Mouse (Mus musculus): ENCODE results near the gene Sc5d. TPM values are rescaled to one million over a fixed set of nuclear protein-coding genes. Genes with fewer than 3 reads are reported as not detected.

Sc5d gene
- polyA plus RNA-seq, 1 experiment from 2014 or later = 45.5 TPM

DNA sequence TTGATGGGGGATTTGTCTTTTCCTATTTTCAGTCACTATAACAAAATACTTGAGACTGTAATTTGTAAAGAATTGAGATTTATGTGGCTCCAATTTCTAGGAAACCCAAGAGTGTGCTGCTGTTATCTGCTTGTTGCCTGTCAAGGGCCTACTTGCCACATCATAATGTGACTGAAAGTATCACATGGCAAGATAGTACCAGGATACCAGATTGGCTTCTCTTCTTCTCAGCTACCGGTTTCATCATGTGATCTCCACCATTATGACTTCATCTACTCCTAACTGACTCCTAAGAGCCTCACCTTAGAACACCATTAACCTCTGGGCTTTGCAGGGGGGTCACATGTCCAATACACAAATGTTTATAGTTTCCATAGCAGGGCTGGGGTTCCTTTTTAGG lies 49.9 kb downstream of the Sc5d start:
- Histone ChIP-seq H3K27ac (ENCODE audit: low read depth, low read length) (no peak overlapping the region), H3K27me3 (ENCODE audit: control insufficient read depth, insufficient read depth, low read length) (no peaks in the 10 kb centered on the region), H3K36me3 (ENCODE audit: control insufficient read depth, insufficient read depth, low read length) (no peaks in the 10 kb centered on the region), H3K4me2 (no peak overlapping the region), H3K9ac (ENCODE audit: low read depth, low read length) (no peak overlapping the region), H3K4me1 (ENCODE audit: control insufficient read depth, insufficient read depth, low read length) (no peaks in the 10 kb centered on the region), H3K4me3 (ENCODE audit: low read depth, low read length) (no peak overlapping the region), H3K9me3 (replicated peaks; ENCODE audit: control insufficient read depth, low read length) (no peaks in the 10 kb centered on the region)
- ATAC-seq (replicated peaks; ENCODE audit: insufficient number of reproducible peaks, low FRiP score, low TSS enrichment) = no peak
- 50% methylated on average over 1 of the region's 1 CpGs for WGBS (ENCODE audit: insufficient replicate concordance)

DNA sequence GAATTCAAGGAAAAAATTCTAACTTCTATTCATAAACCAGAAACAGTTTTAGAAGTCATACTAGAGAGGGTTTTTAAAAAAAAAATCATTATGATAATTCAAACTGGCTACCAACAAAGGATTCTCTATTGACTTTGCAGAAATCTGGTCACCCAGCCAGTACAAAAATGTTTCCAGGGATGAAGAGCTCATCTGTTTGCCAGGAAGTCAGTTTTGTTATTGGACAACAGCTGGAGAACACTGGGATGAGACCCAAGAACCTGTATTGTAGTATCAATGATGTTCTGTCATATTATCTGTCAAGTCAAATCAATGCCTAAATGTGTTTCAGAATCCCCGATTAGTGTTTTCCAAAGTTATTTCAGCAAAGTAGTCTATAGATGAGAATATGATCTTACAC lies 50.9 kb downstream of the Sc5d start:
- Histone ChIP-seq H3K9me3 (replicated peaks; ENCODE audit: control insufficient read depth, low read length) (no peaks in the 10 kb centered on the region), H3K36me3 (ENCODE audit: control insufficient read depth, insufficient read depth, low read length) (no peaks in the 10 kb centered on the region), H3K27me3 (ENCODE audit: control insufficient read depth, insufficient read depth, low read length) (no peaks in the 10 kb centered on the region), H3K4me1 (ENCODE audit: control insufficient read depth, insufficient read depth, low read length) (no peaks in the 10 kb centered on the region), H3K4me3 (ENCODE audit: low read depth, low read length) (no peak overlapping the region), H3K9ac (ENCODE audit: low read depth, low read length) (no peak overlapping the region), H3K27ac (ENCODE audit: low read depth, low read length) (no peak overlapping the region), H3K4me2 (no peak overlapping the region)
- WGBS (ENCODE audit: insufficient replicate concordance) = 74% methylated on average over 1 of the region's 1 CpGs
- ATAC-seq (replicated peaks; ENCODE audit: insufficient number of reproducible peaks, low FRiP score, low TSS enrichment) = no peak

DNA sequence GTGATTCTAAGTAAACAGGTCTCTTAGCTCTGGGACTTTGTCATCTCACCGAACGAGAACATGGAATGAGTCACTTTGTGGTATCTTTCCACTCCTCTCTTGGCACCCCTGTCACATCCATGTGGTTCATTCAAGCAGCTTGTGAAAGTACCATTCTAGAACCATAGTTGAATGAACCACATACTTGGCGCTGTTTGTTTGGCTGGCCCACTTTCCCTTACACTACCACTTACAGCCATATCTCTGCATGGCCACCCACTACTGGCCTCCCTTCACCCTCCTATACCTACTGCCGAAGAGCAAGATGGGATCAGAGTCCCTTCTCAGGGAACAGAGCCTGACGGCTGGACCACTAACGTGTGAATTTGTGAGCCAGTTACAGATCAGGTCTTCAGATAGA lies 54.4 kb downstream of the Sc5d start:
- no peaks in the 10 kb centered on the region for H3K4me1 ChIP-seq (ENCODE audit: control insufficient read depth, insufficient read depth, low read length)
- H3K4me3 ChIP-seq (ENCODE audit: low read depth, low read length) = no peak overlapping the region
- H3K4me2 ChIP-seq = no peak overlapping the region
- no peaks in the 10 kb centered on the region for H3K9me3 ChIP-seq (replicated peaks; ENCODE audit: control insufficient read depth, low read length)
- ATAC-seq (replicated peaks; ENCODE audit: insufficient number of reproducible peaks, low FRiP score, low TSS enrichment) = no peak
- no peak overlapping the region for H3K27ac ChIP-seq (ENCODE audit: low read depth, low read length)
- H3K9ac ChIP-seq (ENCODE audit: low read depth, low read length) = no peak overlapping the region
- no peaks in the 10 kb centered on the region for H3K27me3 ChIP-seq (ENCODE audit: control insufficient read depth, insufficient read depth, low read length)
- H3K36me3 ChIP-seq (ENCODE audit: control insufficient read depth, insufficient read depth, low read length) = no peaks in the 10 kb centered on the region
- 69% methylated on average over 6 of the region's 6 CpGs for WGBS (ENCODE audit: insufficient replicate concordance)

DNA sequence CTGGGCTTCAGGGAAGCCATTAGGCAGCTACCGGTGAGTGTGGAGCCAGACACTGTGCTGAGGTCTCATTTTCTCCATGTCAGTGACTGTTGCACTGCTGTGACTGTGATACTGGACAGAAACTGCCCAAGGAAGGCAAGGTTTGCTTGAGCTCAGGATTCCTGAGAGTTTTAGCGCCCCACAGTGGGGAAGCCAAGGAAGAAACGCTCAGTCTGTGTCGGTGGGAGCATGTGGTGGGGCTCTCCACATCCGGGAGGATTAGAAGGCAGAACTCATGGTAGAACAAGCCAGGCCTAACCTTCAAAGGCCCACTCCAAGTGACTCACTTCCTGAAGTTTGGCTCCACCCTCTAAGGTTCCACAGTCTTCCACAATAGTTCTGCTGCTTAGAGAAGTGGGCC lies 55.6 kb downstream of the Sc5d start:
- no peak overlapping the region for H3K27ac ChIP-seq (ENCODE audit: low read depth, low read length)
- no peaks in the 10 kb centered on the region for H3K9me3 ChIP-seq (replicated peaks; ENCODE audit: control insufficient read depth, low read length)
- no peak overlapping the region for H3K4me3 ChIP-seq (ENCODE audit: low read depth, low read length)
- H3K27me3 ChIP-seq (ENCODE audit: control insufficient read depth, insufficient read depth, low read length) = no peaks in the 10 kb centered on the region; the same call in 1 of the 2 replicates
- no peak overlapping the region for H3K9ac ChIP-seq (ENCODE audit: low read depth, low read length)
- 27% methylated on average over 5 of the region's 5 CpGs for WGBS (ENCODE audit: insufficient replicate concordance)
- H3K36me3 ChIP-seq (ENCODE audit: control insufficient read depth, insufficient read depth, low read length) = no peaks in the 10 kb centered on the region
- H3K4me2 ChIP-seq = no peak overlapping the region
- H3K4me1 ChIP-seq (ENCODE audit: control insufficient read depth, insufficient read depth, low read length) = no peaks in the 10 kb centered on the region
- ATAC-seq (replicated peaks; ENCODE audit: insufficient number of reproducible peaks, low FRiP score, low TSS enrichment) = no peak

DNA sequence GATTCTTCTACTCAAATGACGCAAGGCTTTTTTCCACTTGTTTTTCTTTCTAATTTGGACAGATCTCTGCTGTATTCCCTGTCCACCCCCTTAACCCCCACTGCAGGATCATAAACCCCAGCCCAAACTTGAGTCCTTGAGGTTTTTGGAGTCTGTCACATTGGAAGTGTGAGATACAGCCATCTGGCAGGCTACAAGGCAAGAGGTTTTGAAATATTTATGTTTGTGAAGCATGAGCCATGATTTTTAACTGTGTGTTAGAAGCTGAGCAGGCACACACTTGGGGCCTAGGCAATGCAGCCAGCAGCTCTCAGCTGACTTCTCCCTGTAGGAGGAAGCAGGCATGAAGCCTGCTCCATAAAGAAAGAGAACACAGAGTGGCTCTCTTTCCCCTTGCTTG lies 57.3 kb downstream of the Sc5d start:
- Histone ChIP-seq H3K9ac (ENCODE audit: low read depth, low read length) (no peak overlapping the region), H3K4me1 (ENCODE audit: control insufficient read depth, insufficient read depth, low read length) (no peaks in the 10 kb centered on the region), H3K36me3 (ENCODE audit: control insufficient read depth, insufficient read depth, low read length) (no peaks in the 10 kb centered on the region), H3K4me2 (no peak overlapping the region), H3K4me3 (ENCODE audit: low read depth, low read length) (no peak overlapping the region), H3K27me3 (ENCODE audit: control insufficient read depth, insufficient read depth, low read length) (no peaks in the 10 kb centered on the region; the same call in 1 of the 2 replicates), H3K9me3 (replicated peaks; ENCODE audit: control insufficient read depth, low read length) (no peaks in the 10 kb centered on the region), H3K27ac (ENCODE audit: low read depth, low read length) (no peak overlapping the region)
- ATAC-seq (replicated peaks; ENCODE audit: insufficient number of reproducible peaks, low FRiP score, low TSS enrichment) = no peak
- whole genome bisulfite sequencing (ENCODE audit: insufficient replicate concordance) = 78% methylated on average over 1 of the region's 1 CpGs

DNA sequence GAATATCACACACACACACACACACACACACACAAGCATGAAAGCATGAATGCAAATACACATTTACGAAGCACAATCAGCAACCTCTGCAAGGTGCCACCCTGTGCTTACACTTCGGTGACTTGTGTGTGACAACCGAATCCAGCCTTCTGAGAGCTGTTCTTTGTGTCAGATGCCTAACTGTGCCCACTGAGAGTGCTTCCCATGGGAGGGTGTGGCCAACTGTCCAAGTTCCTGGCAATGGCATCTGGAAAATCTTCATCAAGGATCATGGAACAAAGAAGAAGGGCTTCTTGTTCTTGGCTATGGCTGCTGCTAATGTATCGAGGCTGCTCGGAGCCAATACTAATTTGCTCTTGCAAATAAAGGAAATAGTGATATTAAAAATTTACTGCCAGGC lies 61.8 kb downstream of the Sc5d start:
- no peak overlapping the region for H3K4me3 ChIP-seq (ENCODE audit: low read depth, low read length)
- no peak overlapping the region for H3K27ac ChIP-seq (ENCODE audit: low read depth, low read length)
- WGBS (ENCODE audit: insufficient replicate concordance) = 88% methylated on average over 5 of the region's 5 CpGs
- H3K9me3 ChIP-seq (replicated peaks; ENCODE audit: control insufficient read depth, low read length) = no peaks in the 10 kb centered on the region
- H3K27me3 ChIP-seq (ENCODE audit: control insufficient read depth, insufficient read depth, low read length) = no peaks in the 10 kb centered on the region; the same call in 1 of the 2 replicates
- H3K9ac ChIP-seq (ENCODE audit: low read depth, low read length) = no peak overlapping the region
- no peaks in the 10 kb centered on the region for H3K4me1 ChIP-seq (ENCODE audit: control insufficient read depth, insufficient read depth, low read length)
- no peak overlapping the region for H3K4me2 ChIP-seq
- no peaks in the 10 kb centered on the region for H3K36me3 ChIP-seq (ENCODE audit: control insufficient read depth, insufficient read depth, low read length)
- no peak for ATAC-seq (replicated peaks; ENCODE audit: insufficient number of reproducible peaks, low FRiP score, low TSS enrichment)

Other genes starting within 250 kb of the Sc5d start
- gene Sorl1, start 140.0 kb downstream of the Sc5d start, polyA plus RNA-seq (2014; fragmentation: Nextera tagmentation; extraction: Ambion mirVana) = 7.6 and 8.8 TPM in 2 replicates
- gene Tecta, start 135.7 kb upstream of the Sc5d start, polyA plus RNA-seq (2014; fragmentation: Nextera tagmentation; extraction: Ambion mirVana) = 0.07 TPM in 1 of 2 replicates, not detected in the other
- 4.3 and 4.6 TPM in 2 replicates for gene Tbcel, start 243.6 kb upstream of the Sc5d start, polyA plus RNA-seq (2014; fragmentation: Nextera tagmentation; extraction: Ambion mirVana)